Mouse (Mus musculus) left cerebral cortex, adult 9 months (tissue): ENCODE data around the gene AC131692.1.

Source experiments
- DNase-seq, 2 experiments: peaks; one replicate each; pipeline ENCODE4 v3.0.0; 2022; ENCODE audit warnings: low spot score in 2 of 2

Gene AC131692.1

DNA sequence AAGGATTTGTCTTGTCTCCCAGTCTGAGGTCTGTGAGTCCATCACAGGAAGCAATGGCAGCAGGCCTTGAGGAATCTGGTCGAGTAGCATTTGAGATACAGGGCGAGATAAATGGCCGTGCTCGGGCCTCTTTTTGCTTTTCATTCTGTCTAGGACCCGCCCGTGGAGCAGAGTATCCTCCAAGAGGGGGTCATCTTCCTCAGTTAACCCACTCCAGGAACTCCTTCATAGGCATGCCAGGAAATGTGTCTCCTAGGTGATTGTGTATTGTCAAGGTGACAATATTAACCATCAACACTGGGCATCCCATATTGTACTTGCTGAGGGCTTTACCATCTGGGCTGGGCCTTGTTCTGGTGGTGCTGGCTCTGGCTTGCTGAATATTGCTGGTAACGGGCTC lies at the start of gene AC131692.1:
AC131692.1 (plus strand) TSS at position 301 of the 400 bp plus-strand sequence.
- DNase-seq = no peak

DNA sequence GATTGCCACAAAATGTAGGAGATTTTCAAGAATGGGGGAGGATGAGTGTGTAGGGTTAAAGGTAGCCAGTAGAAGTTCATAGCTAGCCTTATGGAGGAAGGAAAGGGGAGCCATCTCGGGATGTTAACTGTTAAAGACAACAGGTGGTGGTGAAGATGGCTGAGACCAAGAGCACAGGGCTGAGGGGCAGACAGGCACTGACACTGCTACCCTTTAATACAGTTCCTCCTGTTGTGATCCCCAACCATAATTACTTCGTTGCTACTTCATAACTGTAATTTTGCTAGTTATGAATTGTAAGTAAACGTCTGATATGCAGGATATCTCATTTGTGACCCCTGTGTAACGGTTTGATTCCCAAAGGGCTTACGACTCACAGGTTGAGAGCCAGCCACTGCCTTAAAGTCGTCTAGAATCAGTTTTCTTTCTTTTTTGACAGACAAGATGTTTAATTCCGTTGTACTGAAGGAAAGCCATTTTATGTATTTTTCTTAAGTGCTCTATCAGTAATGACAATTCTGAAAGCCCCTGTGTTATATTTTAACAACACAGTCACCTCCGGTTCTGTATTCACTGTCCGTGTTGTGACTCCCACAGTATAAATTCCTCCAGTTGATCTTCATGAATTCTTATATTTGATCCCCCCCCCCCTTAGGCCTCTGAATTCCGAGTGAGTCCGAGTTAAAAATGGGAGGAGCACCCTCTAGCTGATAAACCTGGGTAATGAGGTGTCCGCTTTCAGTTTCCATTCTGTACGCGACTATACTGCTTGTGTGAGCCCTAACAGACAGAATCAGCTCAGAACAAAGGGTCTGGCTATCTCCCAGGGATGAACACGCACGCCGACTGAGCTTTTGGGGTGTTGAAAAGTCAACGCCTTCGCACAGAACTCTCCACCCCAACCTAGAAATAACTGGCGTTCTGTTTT lies 48.6 kb upstream of the AC131692.1 start:
- DNase-seq = no peak

DNA sequence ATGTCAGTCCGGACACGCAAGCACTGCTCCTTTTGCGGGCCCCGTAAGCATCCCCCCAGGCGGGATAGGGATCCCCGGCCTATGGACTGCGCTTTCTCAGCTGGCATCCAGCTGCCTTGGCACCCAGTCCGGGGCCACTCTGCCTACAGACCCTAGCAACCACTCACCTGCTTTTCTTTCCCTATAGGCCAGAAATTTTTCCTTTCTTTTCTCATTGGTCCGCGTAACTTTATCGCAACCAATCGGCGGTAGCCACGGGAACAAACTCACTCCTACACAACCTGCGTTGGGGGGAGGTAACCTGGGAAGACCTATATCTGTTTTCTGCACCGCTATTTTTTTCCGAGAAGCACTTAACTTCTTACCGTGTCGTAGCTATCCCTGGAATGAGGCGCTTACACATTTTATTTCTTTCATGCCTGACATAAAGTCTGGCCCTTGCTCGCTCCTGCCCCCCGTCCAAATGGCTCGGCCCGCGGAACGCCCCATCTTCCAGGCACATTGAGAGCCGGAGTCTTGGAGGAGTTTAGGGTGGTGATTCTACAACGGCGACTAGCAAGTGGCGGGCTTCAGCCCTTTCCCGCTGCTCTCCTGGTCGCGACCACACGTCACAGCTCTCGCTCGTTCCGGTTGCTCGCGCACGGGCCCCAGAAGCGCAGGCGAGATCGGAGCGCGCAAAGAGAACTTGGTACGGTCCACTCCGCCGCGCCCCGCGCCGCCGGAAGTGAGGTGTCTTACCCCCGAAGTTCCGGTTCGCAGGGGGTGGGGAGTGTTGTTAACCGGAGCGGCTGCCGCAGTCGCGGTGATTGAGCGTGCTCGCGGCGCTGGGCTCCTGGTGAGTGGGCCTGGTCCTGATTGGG lies 47.7 kb upstream of the AC131692.1 start, which contains the start of gene Syvn1:
Syvn1 (plus strand) TSS at position 283 of the 860 bp plus-strand sequence.
- DNase-seq = peak; percentile 90 to 94

DNA sequence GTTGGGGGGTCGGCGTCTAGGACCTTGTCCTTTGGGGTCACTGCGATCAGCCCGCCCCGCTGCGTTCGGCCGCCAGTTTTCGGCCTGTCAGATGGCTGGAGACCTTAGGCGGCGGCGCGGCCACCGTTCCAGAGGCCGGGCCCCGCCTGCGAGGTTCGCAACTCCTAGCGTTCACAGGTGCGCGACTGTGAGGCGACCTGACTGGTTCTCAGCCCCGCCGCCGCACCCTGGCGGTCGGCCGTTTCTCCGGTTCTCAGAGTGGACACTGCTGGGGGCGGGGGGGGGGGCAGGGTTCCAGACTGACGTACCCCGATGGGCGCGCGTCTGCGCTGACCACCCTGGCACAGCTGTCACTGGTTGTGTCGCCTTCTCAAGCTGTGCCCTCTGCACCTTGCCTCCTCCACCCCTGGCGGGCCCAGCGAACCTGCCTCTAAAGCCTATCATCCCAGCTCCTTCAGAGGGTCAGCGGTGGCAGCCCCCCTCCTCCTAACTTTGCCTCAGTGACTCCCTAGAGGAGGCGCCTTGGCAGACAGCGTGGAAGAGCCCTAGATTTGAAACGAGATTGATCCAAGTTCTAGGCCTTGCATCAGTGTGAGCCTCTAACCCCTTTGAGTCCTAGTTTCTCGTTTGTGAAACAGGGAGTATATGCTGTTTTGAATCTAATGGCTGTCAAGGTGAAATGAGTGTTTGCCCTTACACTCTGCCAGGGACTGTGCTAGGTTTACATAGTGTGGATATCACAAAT lies 46.9 kb upstream of the AC131692.1 start:
- no peak for DNase-seq

GRCm38 (mm10) chr19:6047899-6048166 lies 46.4 kb upstream of the AC131692.1 start:
- no peak for DNase-seq

DNA sequence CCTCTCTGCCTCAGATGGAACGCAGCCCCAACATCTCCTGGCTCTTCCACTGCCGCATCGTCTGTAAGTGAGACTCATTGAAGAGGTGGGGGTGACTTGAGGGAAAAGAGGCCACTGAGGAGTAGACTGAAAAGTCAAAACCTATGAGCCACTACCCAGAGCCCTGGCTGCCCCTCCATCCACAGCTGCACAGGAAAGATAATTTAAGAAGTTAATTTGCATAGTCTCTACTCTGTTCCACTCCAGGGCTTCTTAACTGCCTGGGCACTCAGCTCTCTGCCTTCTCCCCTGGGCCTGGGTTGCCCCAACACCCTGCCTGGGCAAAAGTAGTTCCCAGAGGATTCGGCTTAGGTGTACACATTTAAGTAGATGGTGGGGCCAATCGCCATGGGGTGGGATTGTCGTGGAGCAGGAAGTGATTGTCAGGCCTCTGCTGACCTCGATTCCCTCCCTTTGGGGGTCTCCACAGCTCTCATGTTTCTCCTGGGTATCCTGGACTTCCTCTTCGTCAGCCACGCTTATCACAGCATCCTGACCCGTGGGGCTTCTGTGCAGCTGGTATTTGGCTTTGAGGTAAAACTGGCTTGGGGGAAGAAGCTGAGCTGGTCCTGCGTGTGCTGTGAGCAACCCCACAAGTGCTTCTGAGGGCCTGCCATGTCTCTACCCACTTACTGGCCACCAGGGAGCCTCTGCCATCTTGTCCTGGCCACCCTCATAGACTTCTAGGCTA lies 45.4 kb upstream of the AC131692.1 start:
- no peak for DNase-seq

DNA sequence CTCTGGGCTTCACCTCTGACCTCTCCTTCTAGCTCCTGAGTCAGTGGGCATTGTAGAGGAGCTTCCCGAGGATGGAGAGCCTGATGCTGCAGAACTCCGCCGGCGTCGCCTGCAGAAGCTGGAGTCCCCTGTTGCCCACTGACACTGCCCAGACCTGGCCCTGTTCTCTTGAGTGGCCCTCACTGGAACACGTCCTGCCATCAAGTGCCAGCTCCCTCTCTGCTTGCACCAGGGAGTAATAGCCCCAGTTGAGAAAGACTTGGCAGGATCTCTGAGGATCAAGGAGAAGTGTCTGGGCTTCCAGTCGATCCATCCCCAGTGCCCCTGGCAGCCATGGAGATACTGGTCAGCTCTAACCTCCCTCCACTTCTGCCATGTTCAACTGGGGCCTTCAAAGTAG lies 41.7 kb upstream of the AC131692.1 start:
- no peak for DNase-seq

GRCm38 (mm10) chr19:6054296-6054695 lies 39.9 kb upstream of the AC131692.1 start:
- DNase-seq = no peak

DNA sequence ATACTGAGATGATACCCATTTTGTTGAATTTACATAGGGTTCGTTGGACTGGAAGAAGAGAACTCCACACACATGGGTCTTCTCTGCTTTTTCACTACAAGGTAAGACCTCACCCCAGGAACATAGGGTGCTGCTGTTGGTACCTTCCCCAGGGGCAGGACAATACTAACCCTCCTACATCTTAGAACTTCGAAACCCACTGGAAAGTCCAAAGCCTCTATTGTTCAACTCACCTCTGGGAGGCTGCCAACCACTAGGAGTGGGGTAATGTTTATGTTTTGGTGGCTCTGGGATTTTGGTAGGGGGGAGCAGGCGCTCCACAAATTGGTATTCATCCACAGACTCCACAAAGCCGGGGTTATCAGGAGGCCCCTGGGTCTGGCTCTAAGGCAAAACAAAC lies 37.5 kb upstream of the AC131692.1 start:
- DNase-seq = no peak

DNA sequence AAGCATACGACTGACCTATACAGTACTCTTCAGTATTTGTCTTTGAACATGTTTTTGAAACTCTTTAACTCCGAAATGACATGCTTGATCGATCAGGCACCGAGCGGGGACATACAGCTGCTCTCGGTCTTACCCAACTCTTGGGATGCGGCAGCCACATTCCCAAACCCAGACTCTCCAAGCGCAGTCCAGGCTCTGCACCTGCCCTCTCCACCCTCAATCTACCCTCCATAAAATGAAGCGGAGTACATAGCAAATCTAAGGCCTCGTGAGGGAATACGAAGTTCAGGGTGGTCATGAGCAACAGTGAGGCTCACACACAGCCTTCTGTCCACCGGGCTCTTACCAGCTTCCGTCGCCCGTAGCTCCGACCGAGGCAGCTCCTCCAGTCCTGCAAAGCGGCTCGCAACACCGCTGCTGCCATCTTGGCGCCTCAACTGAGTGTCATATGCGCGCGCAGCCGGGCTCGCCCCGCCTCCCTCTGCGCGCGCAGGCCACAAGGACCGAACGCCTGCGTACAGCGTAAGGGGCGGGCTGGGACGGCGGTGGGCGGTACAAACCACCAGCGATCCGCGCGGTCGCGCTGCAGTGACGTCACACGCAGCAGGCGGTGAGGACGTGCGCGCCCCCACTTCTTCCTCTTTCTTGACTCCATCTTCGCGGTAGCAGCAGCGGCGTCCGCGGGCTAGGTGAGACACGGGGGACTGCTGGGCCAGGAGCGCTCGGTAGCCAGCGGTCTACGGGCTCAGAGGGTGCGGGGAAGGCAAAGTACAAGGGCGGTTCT lies 36.7 kb upstream of the AC131692.1 start, which contains the start of the genes Mrpl49 and Fau:
Mrpl49 (minus strand) TSS at position 473 of the 784 bp plus-strand sequence.
Fau (plus strand) TSS at position 532 of the 784 bp plus-strand sequence.
- peak; percentile 95 to 98 for DNase-seq

DNA sequence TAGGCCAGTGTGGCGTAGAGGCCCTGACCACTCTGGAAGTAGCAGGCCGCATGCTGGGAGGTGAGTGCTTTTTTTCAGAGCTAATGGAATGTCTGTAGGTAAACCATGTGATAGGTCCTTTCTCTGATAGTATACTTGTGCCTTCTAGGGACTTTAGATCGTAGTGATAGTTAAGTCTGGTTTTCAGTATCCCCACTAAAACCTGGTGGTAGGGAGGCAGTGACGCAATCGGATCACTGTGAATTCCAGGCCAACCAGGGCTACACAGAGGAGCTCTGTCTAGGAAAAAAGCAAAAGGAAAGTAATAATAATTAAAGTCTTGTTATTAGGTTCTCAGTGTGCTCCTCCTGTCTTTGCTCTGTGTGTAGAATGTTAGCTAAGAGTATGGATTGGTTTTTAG lies 35.7 kb upstream of the AC131692.1 start:
- no peak for DNase-seq

DNA sequence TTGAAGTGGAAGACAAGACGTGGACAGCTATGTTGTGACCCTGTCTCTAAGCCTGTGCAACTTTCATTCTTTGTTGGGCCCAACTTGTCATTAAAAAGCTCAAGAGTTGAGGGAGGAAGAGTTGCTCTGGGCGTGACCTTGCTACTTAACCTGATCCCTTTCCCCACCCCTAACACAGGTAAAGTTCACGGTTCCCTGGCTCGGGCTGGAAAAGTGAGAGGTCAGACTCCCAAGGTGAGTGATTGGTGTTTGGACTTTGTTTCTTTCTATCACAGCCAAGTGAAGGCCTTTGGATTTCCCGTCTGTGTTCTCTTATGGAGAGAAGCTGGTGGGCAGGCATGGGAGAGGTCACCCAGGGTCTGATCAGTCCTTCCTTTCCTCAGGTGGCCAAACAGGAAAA lies 35.3 kb upstream of the AC131692.1 start:
- DNase-seq = no peak

GRCm38 (mm10) chr19:6061021-6061533 lies 33.1 kb upstream of the AC131692.1 start, which contains the start of gene Znhit2:
Znhit2 (plus strand) TSS chr19:6061192.
- DNase-seq = peak; percentile 86 to 95

DNA sequence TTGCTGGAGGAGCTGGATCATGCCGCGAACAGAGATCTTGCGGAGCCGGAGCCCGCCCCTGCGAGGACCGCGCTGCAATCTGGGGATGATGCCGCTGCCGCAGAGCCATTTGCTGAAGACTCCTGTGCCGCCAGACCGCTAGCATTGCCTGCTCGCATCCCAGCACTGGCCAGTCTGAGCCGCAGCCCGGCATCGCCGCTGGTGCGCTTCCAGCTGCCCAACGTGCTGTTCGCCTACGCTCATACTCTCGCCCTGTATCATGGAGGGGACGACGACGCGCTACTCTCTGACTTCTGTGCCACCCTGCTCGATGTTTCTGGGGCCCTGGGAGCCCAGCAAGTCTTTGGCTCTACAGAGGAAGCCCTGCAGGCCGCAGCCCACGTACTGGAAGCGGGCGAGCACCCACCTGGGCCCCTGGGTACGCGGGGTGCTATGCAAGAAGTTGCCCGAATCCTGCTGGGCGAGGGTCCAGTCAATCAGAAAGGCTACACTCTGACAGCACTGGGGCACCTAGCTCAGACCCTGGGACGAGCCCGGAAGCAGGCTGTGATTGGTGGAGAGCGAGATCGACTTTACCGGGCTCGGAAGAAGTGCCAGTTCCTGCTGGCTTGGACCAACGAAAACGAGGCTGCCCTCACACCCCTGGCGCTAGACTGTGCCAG lies 32.4 kb upstream of the AC131692.1 start:
- DNase-seq = no peak

GRCm38 (mm10) chr19:6062418-6062817 lies 31.8 kb upstream of the AC131692.1 start:
- DNase-seq = no peak

- no peak for DNase-seq
Observed at GRCm38 (mm10) chr19:6063081-6063480, 31.1 kb upstream of the AC131692.1 start.

DNA sequence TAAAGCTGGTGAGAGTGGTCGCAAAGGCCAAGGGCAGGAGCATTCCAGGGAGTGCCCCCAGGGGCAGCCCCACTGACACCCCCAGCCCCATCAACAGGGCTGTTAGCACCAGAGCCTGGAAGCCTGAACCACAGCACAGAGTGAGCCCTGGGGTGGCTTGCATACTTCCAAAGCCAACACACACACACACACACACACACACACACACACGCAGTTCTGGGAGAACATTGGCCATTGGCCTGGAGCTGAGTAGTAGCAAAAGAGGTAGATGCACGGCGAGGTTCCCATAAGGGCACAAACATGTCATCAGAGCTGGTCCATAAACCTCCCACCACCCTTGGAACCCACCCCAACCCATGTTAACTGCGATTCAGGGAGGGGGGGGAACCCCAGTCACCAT lies 27.6 kb upstream of the AC131692.1 start:
- DNase-seq = no peak

GRCm38 (mm10) chr19:6067011-6067723 lies 27.1 kb upstream of the AC131692.1 start:
- DNase-seq = peak in 1 of 2 experiments; percentile 86
